Mouse (Mus musculus): Measurements from ENCODE around the gene Arid3b.
A peak's percentile ranks its signal among the peaks of the same experiment; 100 is the strongest.

Gene Arid3b

DNA sequence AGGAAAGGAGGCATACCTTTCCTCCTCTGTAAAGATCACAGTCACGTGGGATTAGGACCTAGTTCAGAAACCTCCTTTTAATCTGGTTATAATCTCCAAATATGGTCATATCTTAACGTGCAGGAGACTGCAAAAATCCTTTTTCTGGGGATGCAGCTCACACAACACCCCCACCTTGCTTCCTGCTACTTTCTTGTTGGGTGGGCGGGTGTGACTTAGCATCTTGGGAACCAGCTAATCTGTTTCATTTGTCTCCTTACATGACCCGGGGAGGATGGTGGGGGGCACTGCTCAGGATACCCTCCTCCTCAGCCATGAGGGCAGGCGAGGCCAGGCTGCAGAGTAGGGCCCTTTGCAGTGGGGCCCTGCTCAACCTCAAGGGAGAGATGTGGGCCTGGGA, 61.6 kb downstream of the Arid3b start:
- DNase-seq, result peak; percentile 85

DNA sequence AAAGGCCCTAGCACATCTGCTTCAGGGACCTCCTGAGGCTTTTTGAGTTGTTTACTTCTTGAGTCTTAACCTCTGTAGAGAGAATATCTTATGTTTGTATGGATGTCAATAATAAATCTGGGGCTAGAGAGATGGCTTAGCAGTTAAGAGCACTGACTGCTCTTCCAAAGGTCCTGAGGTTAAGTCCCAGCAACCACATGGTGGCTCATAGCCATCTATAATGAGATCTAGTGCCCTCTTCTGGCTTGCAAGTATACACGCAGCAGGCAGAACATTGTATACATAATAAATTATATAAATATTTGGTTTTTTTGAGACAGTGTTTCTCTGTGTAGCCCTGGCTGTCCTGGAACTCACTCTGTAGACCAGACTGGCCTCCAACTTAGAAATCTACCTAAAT, 62.4 kb downstream of the Arid3b start:
- no peak for DNase-seq

DNA sequence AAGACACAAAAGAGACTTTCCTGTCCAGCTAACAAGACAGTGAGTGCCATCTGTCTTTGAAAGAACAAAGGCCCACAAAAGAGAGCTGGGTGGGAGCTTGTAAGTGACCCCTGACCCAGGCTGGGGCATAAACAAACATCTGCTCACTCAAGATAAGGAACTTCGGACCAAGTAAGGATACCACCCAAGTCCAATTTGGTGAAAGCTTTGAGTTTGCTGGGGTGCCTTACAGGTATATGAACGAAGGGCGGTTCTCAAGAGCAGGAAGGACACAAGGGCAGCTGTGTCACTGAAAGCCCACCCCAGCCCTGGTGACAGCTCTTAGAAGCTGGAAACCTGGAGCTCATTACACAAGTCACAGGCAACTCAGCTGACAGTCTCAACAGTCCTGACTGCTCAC, 62.8 kb downstream of the Arid3b start:
- DNase-seq, result no peak

DNA sequence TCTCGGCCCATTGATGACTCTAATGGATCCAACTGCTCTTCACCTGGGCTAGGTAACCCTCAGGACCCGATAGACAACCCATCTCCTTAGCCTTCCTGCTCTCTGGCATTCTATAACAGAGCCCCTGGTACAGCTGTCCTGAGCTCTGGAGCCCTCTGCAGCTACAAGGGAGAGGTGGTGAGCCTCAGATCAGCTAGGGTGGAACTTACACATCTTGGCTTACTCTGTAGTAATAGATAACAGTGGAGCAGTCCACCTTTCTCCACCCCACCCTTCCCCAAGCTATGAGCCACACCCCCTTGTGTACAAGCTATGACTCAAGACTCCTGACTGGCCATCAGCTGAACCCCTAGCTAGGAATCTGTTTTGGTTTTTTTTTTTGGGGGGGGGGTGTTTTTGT, 65.8 kb downstream of the Arid3b start:
- DNase-seq, result no peak

DNA sequence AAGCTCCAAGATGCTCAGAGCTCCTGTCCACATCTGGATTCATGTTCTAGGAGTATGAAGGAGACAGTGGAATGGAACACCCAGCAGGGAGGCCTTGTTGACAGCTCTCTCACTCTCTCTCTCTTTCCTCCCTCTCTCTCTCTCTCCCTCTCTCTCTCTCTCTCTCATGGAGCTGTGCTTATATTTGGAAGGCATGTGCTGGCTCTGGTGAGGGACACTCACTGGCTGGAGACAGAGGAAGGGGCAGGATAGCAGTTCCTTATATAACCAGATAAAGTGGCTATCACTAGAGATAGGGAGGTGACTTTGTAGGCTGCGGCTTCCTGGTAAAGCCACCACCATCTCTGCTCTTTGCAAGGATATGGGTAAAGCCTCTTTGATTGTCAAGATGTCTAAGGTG, 66.4 kb downstream of the Arid3b start:
- no peak for DNase-seq

DNA sequence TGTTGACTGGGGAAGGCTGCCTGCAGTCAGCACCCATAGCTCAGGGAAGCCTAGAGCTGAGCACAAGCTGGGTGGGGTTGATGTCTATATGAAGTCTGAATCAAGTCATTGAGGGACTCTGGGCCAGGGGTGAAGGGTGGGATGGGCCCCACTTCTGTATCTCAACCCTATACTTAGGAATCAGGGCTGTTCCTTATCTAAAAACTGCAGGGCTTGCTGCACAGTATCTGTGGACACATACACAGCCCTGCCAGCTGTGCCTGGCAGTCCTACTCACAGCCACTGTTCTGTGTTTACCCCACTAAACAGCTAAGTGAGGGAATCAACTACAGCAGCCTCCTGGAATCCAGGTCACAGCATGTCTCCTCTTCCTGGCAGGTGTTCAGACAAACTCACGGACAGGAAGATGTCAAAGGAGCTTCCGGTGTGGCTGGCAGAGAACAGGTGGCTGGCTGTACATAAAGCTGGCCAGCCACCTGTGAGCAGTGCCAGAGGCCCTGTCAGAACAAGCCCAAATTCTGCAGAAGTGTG, 67.0 kb downstream of the Arid3b start:
- DNase-seq, result no peak

DNA sequence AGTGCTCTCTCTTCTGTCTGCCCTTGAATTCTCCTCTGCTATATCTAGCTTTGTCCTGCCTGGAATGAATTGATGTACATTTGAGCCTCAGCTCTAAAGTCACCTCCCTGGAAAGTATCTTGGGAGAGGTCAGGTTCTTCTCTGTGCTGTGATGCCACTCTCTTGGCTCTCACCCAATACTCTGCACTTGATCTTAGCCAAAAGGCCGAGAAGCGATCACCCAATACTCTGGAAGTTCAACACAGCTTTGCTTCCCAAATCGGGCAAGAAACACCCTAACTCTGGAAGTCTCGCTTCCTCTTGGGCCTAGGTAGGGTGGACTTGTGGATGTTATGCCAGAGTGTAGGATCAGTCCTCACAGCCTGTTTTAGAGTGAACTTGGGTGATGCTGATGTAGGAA, 69.4 kb downstream of the Arid3b start:
- DNase-seq, result no peak

DNA sequence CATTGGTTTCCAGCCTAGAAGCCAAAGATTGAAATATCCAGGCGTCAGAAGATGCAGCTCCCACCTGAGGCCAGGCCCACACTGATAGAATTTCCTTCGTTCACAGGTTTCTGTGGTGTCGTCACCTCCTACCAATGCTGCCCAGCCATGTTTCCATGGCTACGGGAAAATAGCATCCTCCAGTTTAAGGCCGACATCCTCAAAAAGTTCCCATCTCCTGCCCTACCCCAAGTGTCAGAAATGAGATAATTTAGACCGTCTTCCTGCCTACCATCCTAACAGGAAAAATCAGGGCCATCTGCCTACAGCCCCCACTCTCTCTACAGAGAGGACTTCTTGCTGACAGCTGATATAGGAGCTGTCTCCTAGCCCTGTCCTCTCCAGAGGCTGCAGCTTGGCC, 70.2 kb downstream of the Arid3b start:
- DNase-seq, result no peak

DNA sequence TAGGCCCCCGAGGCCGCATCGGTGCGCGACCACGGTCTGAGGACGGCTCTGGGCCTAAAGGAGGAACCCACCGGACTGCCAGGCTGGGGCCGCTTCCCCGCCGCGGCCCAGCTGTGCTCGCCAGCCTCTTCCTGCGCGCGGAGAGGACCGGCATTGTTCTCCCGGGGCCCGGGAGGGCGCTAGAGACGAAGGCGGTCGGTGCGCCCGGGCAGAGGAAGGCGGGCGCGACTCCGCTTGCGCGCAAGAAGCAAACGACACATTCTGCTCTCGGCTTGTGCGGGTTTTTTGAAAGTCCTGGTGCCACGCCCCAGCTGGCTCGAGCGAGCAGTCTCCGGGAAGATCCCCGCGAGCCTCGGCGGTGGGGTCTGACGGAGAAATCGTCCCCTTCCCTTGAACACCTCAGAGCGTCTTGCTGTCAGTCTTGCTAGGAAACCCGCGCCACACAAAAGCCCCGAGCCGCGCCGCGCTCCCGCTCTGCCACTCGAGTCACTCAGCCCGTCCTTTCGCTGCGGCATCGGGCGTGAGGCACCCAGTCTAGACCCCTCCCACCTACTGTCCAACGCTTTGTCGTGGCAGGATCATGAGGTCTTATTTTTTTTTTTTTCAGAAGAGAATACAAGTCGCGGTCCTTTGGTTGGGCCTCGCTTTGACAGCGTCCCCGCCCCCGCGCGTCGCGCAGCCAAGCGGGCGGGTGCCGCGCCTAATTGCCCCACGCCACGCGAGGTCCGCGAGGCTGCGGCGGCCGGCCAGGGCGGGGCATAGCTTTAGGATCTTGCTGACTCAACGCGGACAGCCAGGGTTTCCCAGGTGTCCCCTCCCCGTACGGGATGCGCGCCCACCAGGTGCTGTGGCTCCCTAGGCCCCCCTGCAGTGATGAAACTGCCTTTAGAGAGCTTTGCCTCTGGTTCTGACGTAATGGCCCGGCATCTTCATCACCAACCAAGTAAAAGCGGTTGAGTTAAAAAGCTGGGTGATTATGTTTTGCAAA, 70.9 kb downstream of the Arid3b start, which contains the start of gene Clk3:
TSS of gene Clk3 (minus strand) at position 497 of the 988 bp plus-strand sequence.
- DNase-seq, result peak; percentile 98

DNA sequence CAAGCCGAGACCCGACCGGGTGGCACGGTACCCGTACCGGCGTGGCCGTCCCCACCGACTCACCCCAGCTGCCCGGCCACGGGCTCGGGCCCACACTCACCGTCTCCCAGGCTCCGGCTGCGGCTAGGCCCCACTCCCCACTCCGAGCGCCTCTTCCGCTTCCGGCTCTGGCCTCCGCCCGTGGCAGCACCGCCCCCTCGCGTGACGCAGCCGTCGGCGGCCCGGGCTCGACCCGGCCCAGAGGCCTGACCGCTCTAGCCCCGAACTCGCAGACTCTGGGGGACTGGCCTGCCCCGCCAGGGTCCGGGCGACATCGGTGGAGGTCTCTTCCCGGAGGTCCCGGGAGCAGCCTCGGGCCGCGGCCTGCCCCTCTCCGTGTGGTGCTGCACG, 71.6 kb downstream of the Arid3b start:
- peak; percentile 100 for DNase-seq

DNA sequence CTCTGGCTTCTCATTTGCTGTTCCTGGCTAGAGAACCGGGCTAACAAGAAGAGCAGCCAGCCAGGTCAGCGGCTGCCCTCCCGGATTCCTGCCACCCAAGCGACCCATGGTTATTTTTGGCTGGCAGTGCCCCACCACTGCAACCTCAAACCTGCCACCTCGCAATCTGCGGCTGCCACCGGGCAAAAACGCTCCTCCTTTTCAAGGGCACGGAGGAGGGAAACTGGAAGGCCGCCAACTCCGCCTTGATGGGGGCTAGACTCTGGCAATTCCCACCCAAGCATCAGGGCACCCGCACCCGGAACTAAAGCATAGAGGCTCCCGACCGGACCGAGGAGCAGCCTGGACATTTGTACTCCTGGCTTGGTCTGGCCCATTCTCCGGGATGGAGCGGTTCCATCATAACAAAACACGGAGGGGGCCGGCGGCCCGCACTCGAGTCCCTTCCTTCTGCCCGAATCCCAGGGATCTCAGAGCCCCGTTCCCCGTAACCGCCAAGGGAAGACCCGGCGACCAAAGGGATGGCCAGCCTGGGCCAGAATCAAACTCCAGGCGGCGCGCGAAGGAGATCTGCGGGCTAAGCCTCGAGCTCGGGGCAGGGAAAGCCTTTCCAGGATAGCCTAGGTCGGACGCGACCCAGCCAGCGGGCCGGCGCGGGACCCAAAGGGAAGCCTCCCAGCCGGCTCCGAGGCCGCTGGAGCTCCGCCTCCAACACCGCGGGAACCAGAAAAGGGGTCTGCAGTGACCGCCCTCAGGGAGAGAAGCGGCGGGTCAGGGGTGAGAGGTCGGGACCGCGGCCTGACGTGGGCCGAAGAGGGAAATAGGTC, 72.2 kb downstream of the Arid3b start:
- peak; percentile 98 for DNase-seq

DNA sequence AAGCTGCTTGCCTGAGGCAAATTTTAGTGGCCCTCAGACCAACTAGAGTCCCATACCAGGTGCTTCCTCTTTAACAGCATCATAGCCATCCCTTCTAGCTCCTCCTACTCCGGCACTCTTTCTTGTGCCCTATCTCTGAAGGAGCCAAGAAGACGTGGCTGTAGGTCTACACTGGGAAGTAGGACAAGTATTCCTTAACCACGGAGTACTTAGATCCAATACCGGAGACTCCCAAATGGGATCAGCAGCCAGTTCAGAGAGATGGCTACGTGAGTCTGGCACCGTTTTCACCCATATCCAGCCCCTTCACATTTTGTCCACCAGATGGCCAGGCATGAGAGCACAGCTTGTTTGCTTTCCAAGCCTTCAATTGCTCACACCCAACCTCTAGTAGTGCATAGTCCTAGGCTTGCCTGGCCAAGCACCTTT, 74.0 kb downstream of the Arid3b start:
- peak; percentile 95 for DNase-seq

DNA sequence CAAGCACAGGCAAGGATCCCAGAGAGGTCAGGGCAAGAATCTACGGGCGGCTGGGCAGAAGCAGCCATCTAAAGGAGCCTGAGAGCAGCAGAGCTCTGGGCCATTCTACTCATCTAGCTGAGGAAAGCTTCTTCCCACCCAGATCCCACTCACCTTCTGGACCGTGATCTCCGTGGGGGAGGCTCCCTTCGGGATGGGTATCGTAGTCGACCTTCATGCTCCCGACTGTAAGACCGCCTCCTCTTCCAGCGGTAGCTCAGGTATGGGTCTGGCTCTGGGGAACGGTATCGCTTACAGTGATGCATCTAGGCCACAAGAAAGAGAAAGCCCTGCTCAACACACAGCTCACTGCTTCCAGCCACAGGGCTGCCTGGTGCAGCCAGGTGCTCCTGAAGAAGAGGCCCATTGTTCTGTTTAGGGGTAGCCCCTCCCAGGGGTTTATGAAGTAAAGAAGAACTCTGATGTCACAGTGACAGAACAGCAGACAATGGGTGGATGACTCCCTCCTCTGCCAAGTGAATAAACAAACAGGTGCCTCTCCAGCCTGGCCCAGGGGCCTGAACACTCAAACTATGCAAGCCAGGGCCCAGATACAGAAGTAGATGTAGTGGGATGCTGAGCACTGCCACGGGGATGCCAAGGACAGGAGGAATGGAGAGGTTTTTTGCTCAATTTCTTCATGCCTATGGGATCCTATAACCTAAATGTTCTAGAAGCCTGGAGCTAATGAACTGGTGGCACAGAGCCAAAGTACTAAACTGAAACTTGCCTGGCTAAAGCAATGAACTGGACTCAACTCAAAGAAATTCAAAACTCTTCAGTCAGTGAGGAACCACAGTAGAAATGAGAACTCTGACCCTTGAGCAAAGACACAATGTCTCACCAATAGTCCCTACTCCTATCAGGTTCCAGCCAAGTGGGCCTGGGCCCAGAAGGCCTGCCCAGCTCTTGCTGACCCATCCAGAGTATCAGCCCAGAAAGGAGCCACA, 74.7 kb downstream of the Arid3b start:
- no peak for DNase-seq

DNA sequence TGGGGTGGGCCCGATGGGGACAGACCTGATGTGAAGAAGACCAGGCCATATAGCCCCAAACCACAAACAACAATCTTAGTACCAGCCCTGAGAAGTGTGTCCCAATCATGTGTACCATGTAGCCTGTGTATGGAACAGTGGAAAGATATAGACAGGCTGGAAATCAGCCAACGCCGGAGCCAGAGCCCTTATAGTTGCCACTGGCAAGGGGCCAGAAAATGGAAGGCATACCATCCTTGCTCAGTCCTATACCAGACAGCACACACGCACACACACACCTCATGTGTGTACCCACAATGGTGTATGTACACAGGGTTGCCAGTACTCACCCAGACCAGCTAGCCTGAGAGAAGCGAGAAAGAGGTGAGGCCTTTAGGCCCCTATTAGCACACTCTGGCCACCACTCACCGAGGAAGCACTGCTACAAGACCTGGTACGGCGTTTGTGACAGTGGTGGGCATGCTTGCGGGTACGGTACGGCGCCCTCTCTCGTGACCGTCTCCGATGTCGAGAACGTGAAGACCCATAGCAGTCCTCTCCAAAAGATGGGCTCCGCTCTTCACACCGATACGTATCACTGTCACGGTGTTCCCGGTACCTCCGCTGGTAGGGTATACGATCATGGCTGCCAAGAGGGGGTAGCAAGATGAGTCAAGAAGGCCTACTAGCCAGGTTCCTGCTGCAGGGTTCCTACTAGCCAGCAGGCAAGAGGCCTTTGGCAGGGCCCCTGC, 76.0 kb downstream of the Arid3b start:
- peak; percentile 93 for DNase-seq

DNA sequence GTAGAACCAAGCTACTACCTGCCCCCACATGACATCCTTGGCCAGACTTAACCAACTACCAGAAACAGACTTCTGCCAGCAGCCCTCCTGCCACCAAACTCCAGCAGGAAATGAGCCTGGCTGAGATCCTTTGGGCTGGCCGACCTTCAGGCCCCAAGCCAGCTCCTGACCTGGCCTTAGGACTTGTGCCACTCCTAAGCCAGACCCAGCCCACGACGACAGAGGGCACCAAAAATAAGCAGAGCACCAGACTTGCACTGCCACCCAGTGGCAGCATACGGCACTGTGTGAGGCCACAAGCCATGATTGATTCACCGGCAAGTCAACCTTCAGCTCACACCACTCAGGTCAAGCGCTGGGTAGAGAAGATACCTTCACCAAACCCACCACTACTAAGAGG, 77.3 kb downstream of the Arid3b start:
- peak; percentile 97 for DNase-seq

DNA sequence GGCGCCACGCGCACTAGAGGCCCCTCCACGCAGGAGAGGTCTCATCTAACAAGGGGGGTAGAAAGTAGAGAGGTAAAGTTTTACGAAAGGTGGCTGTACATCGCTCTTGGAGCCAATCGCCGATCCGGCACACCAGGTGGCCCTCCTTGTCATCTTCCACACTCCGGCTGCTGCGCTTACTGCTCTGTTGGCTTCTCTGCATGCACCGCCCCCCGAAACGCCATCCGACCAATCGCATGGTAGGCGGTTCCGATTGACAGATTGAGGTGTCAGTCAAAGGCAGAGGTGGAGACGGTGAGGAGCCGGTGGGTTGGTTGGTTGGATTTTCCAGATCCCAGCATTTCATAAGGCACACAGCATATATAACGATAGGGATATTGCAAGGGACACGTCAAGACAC, 78.1 kb downstream of the Arid3b start:
- DNase-seq, result peak; percentile 95

DNA sequence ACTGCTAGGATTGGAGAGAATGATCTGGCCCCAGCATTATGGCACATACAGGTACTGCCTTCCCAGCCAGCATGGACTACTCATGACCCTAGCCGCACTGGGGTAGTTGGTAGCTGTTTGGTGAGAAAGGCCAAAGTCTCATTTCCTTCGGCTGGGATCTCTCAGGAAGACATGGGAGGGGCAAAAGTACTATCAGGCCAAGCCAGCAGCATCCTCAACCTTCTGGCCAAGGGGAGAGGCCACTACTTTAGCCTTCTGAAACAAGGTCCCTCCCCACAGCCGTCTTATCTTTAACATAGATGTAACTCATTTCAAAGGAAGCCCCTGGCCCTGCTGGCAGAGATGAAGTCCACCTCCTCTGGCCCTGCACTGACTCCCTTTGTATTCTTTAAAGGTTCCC, 79.0 kb downstream of the Arid3b start:
- no peak for DNase-seq

DNA sequence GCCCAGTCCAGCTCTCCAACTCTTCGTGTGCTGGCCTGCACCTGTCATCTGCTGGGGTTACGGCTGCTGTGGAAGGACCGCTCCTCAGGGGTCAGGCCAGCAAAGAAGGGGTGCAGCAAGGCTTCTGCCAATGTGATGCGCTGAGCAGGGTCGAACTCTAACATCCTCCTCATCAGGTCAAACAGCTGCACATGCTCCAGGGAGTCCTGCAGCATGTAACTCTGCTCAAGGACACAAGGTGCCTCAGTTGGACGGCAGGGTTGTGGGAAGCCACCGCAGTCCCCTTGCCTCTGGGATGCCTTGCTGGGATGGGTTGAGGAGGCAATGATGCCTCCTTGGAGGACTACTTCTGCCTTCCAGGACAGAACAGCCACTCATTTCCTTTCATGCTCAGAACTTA, 85.7 kb downstream of the Arid3b start:
- DNase-seq, result no peak

DNA sequence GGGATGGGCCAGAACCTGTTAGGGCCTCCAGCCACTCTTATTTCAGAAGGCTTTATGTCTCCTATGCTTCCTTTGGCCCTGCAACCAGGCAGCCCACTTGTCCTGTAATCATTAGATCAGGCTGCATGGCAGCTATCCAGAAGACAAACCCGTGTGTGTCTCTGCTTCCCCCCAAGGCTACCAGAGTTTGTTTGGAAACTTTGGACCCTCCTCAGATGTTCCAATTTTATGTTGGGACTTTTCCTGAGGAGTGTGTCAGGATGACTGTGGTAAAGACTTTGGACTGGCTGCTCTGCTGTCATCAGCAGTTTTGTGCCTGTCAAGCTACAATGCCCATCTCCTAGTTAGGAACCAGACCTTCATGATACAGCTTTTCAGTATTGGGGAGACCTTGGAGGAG, 87.8 kb downstream of the Arid3b start:
- DNase-seq, result no peak

DNA sequence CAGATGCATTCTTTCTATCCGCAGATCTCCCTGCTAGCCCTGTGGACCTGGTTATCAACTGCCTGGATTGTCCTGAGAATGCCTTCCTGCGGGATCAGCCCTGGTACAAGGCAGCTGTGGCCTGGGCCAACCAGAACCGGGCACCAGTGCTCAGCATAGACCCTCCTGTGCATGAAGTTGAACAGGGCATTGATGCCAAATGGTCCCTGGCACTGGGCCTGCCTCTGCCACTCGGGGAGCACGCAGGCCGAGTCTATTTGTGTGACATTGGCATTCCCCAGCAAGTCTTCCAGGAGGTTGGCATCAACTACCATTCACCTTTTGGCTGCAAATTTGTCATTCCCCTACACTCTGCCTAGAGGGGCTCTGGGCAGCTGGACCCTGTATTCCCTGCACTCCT, 88.5 kb downstream of the Arid3b start:
- DNase-seq, result peak; percentile 95

DNA sequence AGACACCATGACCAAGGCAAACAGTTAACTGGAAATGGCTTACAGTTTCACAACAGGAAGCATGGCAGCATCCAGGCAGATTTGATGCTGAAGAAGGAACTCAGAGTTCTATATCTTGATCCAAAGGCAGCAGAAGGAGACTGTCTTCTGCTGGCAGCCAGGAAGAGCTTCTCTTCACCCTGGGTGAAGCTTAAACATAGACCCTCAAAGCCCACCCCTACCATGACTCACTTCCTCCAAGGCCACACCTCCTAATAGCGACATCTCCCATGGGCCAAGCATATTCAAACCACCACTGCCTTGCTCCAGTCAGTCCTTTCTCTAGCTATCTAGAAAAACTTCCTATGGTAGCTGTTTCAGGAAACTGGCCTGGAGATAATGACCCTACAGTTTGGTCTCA, 89.5 kb downstream of the Arid3b start:
- no peak for DNase-seq

Data from heart, adult 11 months (tissue).